Mouse (Mus musculus): ENCODE results near the gene Tmem132c.

- TF ChIP-seq CEBPB (IDR thresholded peaks at IDR 0.05; ENCODE audit: insufficient read depth, poor library complexity, severe bottlenecking) (no peak), POLR2A (IDR thresholded peaks at IDR 0.05; ENCODE audit: insufficient read length, low read depth) (no peak), MYOG (IDR thresholded peaks at IDR 0.05; ENCODE audit: control insufficient read depth in 1 of 3, insufficient read depth in 1 of 3, insufficient read length in 2 of 3, low read depth in 2 of 3) (no peak), SRF (IDR thresholded peaks at IDR 0.05; ENCODE audit: control insufficient read depth, insufficient read length, low read depth) (no peak), MAX (IDR thresholded peaks at IDR 0.05; ENCODE audit: low read depth) (no peak)
These were observed 190.0 kb downstream of the Tmem132c start for GRCm38 (mm10) chr5:127431561-127431960.

Measured in myocyte (in vitro differentiated cells).